Mouse (Mus musculus): ENCODE results near the gene Olfr1183. TPM values are rescaled to one million over a fixed set of nuclear protein-coding genes. Genes with fewer than 3 reads are reported as not detected.

Olfr1183 gene
- not detected in 2 replicates for polyA plus RNA-seq (2012; rRNA removed; ENCODE audit: low replicate concordance)

DNA sequence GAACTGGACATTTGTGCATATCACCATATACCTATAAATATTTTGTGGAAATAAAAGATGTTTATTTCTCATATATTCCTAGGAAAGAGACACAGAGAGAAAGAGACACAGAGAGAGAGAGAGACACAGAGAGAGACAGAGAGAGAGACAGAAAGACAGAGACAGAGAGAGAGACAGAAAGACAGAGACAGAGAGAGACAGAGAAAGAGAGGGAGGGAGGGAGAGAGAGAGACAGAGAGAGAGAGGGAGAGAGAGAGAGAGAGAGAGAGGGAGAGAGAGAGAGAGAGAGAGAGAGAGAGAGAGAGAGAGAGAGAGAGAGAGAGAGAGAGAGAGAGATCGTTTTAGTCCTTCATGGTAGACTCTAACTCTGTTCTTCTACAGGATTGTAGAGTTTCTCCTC is at the start of gene Olfr1183:
Gene Olfr1183, plus strand, starts transcription at position 301 of the 400 bp plus-strand sequence.

DNA sequence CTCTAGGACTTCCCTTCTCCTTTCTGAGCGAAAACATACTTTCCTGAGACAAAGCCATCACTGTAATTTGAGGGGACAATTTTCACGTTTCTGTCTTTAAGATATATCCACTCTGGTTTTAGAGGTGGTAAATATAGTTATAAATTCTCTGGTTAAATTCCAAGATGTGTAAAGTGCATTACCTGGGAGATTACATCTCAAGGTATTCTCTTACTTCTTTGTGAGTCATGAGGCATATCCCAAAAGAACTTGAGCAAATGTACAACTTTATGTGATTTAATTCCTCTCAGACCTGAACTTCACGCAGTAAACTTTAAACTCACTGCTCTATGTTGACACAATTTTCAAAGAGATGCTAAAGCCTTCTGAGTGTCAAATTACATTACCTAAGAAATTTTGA is 48.3 kb upstream of the Olfr1183 start, which contains the start of gene Olfr1179:
Gene Olfr1179, minus strand, starts transcription at position 101 of the 400 bp plus-strand sequence.

DNA sequence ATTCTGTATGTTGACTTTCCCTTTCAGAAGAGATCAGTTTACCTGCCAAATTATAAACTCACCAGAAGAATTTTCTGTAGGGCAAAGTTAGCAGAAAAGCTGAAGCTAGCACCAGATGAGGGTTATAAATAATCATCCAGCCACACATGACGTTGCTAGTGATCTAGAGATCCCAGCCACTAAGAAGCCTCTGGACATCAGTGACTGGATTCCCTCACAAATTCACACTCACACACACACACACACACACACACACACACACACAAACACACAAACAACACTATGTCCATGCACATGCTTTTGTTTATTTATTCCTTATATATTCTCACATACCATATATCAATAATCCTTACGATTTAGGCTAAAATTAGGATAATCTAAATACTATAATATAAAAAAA is 35.6 kb upstream of the Olfr1183 start, which contains the start of gene Olfr1180:
Gene Olfr1180, minus strand, starts transcription at position 101 of the 400 bp plus-strand sequence.

DNA sequence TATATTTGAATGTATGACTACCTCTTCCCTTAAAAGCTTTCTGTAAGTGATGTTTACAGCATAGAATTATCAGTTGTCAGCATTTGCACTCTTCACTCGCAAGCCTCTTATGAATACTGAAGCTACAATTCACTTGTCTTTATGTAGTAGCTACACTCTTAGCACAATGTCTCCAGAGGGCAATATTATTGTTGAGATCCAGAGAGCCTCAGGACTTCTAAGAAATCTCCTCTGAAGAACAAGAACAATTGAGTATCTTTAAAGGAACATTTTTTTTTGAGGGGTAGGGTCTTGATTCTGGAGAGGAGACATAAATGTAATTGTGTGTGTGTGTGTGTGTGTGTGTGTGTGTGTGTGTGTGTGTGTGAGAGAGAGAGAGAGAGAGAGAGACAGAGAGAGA is 28.6 kb upstream of the Olfr1183 start, which contains the start of gene Olfr1181:
Gene Olfr1181, minus strand, starts transcription at position 101 of the 400 bp plus-strand sequence.

DNA sequence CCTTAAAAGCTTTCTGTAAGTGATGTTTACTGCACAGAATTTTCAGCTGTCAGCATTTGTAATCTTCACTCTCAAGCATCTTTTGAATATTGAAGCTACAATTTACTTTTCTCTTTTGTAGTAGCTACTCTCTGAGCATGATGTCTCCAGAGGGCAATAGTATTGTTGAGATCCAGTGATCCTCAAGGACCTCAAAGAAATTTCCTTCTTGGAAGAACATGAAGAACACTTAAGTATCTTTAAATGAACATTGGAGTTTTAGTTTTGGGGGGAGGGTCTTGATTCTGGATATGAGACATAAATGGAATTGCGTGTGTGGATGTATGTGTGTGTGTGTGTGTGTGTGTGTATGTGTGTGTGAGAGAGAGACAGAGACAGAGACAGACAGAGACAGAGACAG is 5.6 kb upstream of the Olfr1183 start, which contains the start of gene Gm13757:
Gene Gm13757, minus strand, starts transcription at position 101 of the 400 bp plus-strand sequence.

DNA sequence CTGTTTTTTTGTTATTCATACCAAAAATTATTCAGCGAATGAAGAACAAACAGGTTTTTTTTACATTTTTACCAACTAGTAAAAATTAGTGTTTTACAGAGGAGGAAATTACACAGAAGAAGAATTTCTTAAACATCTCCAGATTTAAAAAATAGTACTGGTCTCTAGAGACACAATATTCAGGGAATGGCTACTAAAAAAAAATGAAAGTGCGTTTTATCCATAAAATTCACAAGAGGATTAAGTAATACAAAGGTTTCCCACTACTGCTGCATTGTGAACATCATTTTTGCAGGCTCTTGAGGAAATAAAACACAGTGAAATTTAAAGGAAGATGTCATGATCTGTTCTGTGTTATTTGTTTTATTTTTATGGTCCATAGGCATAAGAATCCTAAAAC is 28.6 kb downstream of the Olfr1183 start, which contains the start of gene Olfr1184:
Gene Olfr1184, plus strand, starts transcription at position 301 of the 400 bp plus-strand sequence.

DNA sequence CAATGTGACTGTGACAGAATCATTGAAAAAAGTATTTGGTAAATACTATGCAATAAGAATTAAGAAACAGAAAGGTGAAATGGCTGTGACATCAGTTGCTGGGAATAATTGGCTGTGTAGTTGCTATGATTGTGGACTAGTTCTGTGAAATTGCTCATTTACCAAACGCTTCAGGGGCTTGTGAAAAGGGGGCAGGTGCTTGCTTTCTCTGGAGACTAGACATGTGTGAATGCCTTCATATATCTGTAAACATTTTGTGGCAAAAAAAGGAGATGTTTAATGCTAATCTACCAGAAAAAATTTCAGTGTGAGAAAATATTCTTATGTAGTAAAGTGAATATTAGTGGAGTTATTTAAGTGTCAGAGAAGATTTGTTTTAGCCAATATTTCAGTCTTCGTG is 38.4 kb downstream of the Olfr1183 start, which contains the start of gene Olfr1185-ps1:
Gene Olfr1185-ps1, plus strand, starts transcription at position 301 of the 400 bp plus-strand sequence.

DNA sequence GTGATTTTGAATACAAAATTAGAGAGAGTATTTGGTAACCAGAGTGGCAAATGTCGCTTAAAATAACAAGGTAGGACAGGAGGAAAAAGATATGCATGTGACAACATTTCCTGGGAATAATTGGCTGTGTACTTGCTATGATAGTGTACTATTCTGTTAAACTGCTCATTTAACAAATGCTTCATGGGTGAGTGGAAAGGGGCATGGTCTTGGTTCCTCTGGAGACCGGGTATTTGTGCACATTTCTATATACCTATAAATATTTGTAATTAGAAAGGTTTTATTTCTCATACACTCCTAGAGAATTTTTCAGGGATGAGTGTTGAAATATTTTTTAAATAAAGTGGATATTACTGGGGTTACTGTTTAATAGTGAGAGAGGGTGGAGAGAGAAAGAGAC is 63.6 kb downstream of the Olfr1183 start, which contains the start of gene Olfr1186:
Gene Olfr1186, plus strand, starts transcription at position 301 of the 400 bp plus-strand sequence.

Other genes starting within 250 kb of the Olfr1183 start
- gene Olfr1170, start 226.5 kb upstream of the Olfr1183 start, polyA plus RNA-seq (2012; rRNA removed; ENCODE audit: low replicate concordance) = not detected in 2 replicates
- gene Olfr1173, start 175.0 kb upstream of the Olfr1183 start, polyA plus RNA-seq (2012; rRNA removed; ENCODE audit: low replicate concordance) = not detected in 2 replicates
- gene Olfr1174-ps, start 139.7 kb upstream of the Olfr1183 start, polyA plus RNA-seq (2012; rRNA removed; ENCODE audit: low replicate concordance) = not detected in 2 replicates
- gene Olfr1175-ps, start 127.7 kb upstream of the Olfr1183 start, polyA plus RNA-seq (2012; rRNA removed; ENCODE audit: low replicate concordance) = not detected in 2 replicates
- gene Olfr1176, start 118.1 kb upstream of the Olfr1183 start, polyA plus RNA-seq (2012; rRNA removed; ENCODE audit: low replicate concordance) = not detected in 2 replicates
- not detected in 2 replicates for gene Olfr1177-ps, start 108.4 kb upstream of the Olfr1183 start, polyA plus RNA-seq (2012; rRNA removed; ENCODE audit: low replicate concordance)
- gene Olfr1178, start 67.8 kb upstream of the Olfr1183 start, polyA plus RNA-seq (2012; rRNA removed; ENCODE audit: low replicate concordance) = not detected in 2 replicates
- gene Olfr1179, start 48.4 kb upstream of the Olfr1183 start, polyA plus RNA-seq (2012; rRNA removed; ENCODE audit: low replicate concordance) = not detected in 2 replicates
- gene Olfr1180, start 35.7 kb upstream of the Olfr1183 start, polyA plus RNA-seq (2012; rRNA removed; ENCODE audit: low replicate concordance) = not detected in 2 replicates
- gene Olfr1181, start 28.7 kb upstream of the Olfr1183 start, polyA plus RNA-seq (2012; rRNA removed; ENCODE audit: low replicate concordance) = not detected in 2 replicates
- gene Gm13757, start 5.7 kb upstream of the Olfr1183 start, polyA plus RNA-seq (2012; rRNA removed; ENCODE audit: low replicate concordance) = not detected in 2 replicates
- gene Olfr1184, start 28.7 kb downstream of the Olfr1183 start, polyA plus RNA-seq (2012; rRNA removed; ENCODE audit: low replicate concordance) = not detected in 2 replicates
- not detected in 2 replicates for gene Olfr1185-ps1, start 38.5 kb downstream of the Olfr1183 start, polyA plus RNA-seq (2012; rRNA removed; ENCODE audit: low replicate concordance)
- gene Olfr1186, start 63.7 kb downstream of the Olfr1183 start, polyA plus RNA-seq (2012; rRNA removed; ENCODE audit: low replicate concordance) = not detected in 2 replicates
- not detected in 2 replicates for gene Olfr1188, start 102.1 kb downstream of the Olfr1183 start, polyA plus RNA-seq (2012; rRNA removed; ENCODE audit: low replicate concordance)
- not detected in 2 replicates for gene Olfr1189, start 131.6 kb downstream of the Olfr1183 start, polyA plus RNA-seq (2012; rRNA removed; ENCODE audit: low replicate concordance)
- not detected in 2 replicates for gene Olfr1191-ps1, start 185.7 kb downstream of the Olfr1183 start, polyA plus RNA-seq (2012; rRNA removed; ENCODE audit: low replicate concordance)
- gene Olfr1192-ps1, start 193.6 kb downstream of the Olfr1183 start, polyA plus RNA-seq (2012; rRNA removed; ENCODE audit: low replicate concordance) = not detected in 2 replicates
- gene Olfr1193, start 220.8 kb downstream of the Olfr1183 start, polyA plus RNA-seq (2012; rRNA removed; ENCODE audit: low replicate concordance) = not detected in 2 replicates
- not detected in 2 replicates for gene Olfr1195, start 234.3 kb downstream of the Olfr1183 start, polyA plus RNA-seq (2012; rRNA removed; ENCODE audit: low replicate concordance)
- gene Olfr1196, start 249.7 kb downstream of the Olfr1183 start, polyA plus RNA-seq (2012; rRNA removed; ENCODE audit: low replicate concordance) = not detected in 2 replicates